Mouse (Mus musculus) cerebellum, adult 9-10 months (tissue): Measurements from ENCODE around the gene Olfr382.
"Not testable (repeated sequence)": the region's sequence is repeated elsewhere in the genome, so short reads cannot be mapped to it uniquely, and the experiment has no call there.

Source experiments
- DNase-seq: peaks from one replicate; pipeline ENCODE4 v3.0.0; 2022

Olfr382 gene

GRCm38 (mm10) chr11:73517097-73517496 lies at the start of gene Olfr382:
Olfr382 (minus strand) TSS chr11:73517197.
- DNase-seq: no peak

GRCm38 (mm10) chr11:73528971-73529370 lies 12.0 kb upstream of the Olfr382 start:
- DNase-seq: not testable (repeated sequence)

- no peak for DNase-seq
Observed at GRCm38 (mm10) chr11:73491503-73491902, 25.5 kb downstream of the Olfr382 start, which contains the start of gene Olfr381. Olfr381 (minus strand) TSS chr11:73491603.
